Mouse (Mus musculus): ENCODE measurements around the gene Tpra1.

Tpra1 gene

DNA sequence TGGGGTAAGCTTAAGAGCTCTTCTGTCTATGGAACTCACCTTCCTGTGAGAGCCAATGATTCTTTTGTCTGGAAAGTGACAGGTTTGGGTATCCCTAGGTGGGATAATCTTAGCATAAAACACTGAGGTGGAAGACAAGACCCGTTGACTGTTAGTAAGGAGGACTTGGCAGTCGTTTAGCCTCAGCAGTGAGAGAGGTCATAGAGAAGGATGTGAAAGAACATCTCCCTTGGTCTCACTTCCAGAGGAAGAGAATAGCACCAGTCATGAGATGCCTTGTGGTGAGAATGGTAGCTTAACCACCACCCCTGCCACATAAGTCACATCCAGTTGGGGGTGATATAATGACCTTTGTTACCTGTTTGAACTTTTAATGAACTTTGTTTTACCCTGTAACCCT is 54.7 kb downstream of the Tpra1 start:
- no peak for DNase-seq (ENCODE audit: low spot score in 2 of 2)

DNA sequence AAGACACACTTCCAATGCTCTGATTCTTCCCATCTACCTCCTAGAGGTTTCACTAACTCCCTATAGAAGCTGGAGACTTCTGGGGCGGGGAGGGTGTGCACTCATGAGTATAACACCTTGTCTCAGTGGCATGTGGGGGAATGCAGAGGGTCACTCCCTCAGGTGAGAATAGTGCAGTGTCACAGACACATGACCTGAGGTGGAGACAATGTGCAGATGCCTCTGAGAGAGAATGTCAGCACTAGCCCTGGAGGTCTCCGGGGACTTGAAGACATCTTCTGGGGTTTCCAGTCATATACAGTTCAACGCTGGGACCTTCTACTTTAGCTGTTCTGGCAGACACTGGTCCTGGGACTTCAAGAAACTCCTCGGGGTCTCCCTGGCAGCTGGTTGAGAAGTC is 55.3 kb downstream of the Tpra1 start:
- no peak for DNase-seq (ENCODE audit: low spot score in 2 of 2)

DNA sequence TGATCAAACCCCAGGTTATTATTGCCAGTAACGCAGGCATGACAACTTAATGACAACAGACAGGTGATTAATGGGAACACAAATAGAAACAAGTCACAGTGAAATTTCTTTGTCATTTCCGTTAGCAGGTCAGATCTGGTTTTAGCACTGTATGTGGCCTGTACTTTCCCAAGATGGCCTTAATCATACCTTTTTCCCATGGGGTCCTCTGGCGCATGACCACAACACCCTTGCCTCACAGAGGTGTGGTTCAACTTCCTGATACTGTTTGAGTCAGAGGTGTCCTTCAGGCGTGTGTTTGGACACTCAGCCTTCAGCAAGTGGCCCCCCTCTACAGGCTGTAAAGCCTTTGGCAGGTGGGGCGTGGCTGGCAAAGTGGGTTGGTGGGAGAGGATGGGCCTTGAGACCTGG is 55.8 kb downstream of the Tpra1 start:
- no peak for DNase-seq (ENCODE audit: low spot score in 2 of 2)

GRCm38 (mm10) chr6:88958305-88958704 is 56.3 kb downstream of the Tpra1 start:
- DNase-seq (ENCODE audit: low spot score in 2 of 2) = no peak

DNA sequence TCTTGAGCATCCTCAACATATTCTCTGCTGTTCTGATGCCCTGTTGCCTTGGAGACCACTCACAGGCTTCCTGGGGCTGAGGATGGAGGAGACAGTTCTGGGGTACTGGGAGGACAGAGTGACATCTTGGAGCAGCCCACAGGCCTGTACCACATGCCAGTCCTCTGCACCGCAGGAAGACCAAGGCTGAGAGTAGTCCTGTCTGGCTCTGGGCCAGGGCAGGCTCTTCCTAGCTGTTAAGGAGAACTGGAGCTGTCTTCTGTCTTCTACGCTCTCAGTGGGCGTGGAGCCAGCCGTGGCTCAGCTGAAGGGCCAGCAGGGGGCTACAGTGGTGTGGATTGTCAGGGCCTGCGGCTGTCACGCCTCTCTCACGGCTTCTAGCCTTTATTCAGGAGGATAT is 57.8 kb downstream of the Tpra1 start:
- DNase-seq (ENCODE audit: low spot score in 2 of 2) = peak; percentile 65 to 75

- no peak for DNase-seq (ENCODE audit: low spot score in 2 of 2)
Observed at GRCm38 (mm10) chr6:88960941-88961340, 58.9 kb downstream of the Tpra1 start.

Data from frontal cortex, postnatal 36 days (tissue).